Mouse (Mus musculus): Measurements from ENCODE around the gene Atp6v0c. TPM values are rescaled to one million over a fixed set of nuclear protein-coding genes. Genes with fewer than 3 reads are reported as not detected.
A peak's percentile ranks its signal among the peaks of the same experiment; 100 is the strongest.

Atp6v0c gene
- polyA plus RNA-seq, 1 experiment from 2014 or later: 572 TPM

- Histone ChIP-seq H3K9ac (no peak overlapping the region), H3K4me2 (replicated peaks) (no peak overlapping the region), H3K27ac (no peak overlapping the region), H3K27me3 (replicated peaks) (no peaks in the 10 kb centered on the region), H3K4me3 (replicated peaks) (no peak overlapping the region), H3K36me3 (no peaks in the 10 kb centered on the region), H3K4me1 (replicated peaks) (no peaks in the 10 kb centered on the region), H3K9me3 (no peaks in the 10 kb centered on the region)
- ATAC-seq: no peak
- WGBS: 81% methylated on average over 5 of the region's 5 CpGs
These were observed 24.3 kb upstream of the Atp6v0c start for GRCm38 (mm10) chr17:24193769-24194168.

DNA sequence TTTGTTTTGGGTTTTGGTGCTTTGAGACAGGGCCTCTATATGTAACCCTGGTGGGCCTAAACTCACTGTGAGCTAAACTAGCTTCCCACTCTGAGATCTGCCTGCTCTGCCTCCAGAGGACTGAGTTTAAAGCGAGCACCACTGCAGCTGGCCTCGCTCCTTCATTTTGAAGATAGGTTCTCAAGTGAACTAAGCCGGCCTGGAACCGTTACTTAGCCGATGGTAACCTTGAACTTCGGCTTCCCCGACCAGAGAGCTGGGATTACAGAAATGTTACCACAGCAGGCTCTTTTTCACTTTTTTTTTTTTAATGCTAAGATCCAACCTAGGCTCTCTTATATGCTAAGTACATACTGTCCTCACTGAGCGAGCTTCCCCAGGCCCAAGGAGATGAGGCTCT is 23.8 kb upstream of the Atp6v0c start:
- ATAC-seq: no peak
- Histone ChIP-seq H3K27me3 (replicated peaks) (no peaks in the 10 kb centered on the region), H3K27ac (no peak overlapping the region), H3K4me2 (replicated peaks) (no peak overlapping the region), H3K4me3 (replicated peaks) (no peak overlapping the region), H3K36me3 (no peaks in the 10 kb centered on the region), H3K4me1 (replicated peaks) (no peaks in the 10 kb centered on the region), H3K9me3 (no peaks in the 10 kb centered on the region), H3K9ac (no peak overlapping the region)
- WGBS: 82% methylated on average over 8 of the region's 8 CpGs

- Histone ChIP-seq H3K27ac (no peak overlapping the region), H3K4me2 (replicated peaks) (no peak overlapping the region), H3K27me3 (replicated peaks) (no peaks in the 10 kb centered on the region), H3K4me1 (replicated peaks) (no peaks in the 10 kb centered on the region), H3K36me3 (0 out of 2 replicates have a peak, but pooled peaks cover 2% of the 10 kb centered on the region), H3K9me3 (no peaks in the 10 kb centered on the region), H3K9ac (no peak overlapping the region), H3K4me3 (replicated peaks) (no peak overlapping the region)
- ATAC-seq: no peak
- 77% methylated on average over 8 of the region's 8 CpGs for WGBS
These were observed 23.3 kb upstream of the Atp6v0c start for GRCm38 (mm10) chr17:24192848-24193247.

DNA sequence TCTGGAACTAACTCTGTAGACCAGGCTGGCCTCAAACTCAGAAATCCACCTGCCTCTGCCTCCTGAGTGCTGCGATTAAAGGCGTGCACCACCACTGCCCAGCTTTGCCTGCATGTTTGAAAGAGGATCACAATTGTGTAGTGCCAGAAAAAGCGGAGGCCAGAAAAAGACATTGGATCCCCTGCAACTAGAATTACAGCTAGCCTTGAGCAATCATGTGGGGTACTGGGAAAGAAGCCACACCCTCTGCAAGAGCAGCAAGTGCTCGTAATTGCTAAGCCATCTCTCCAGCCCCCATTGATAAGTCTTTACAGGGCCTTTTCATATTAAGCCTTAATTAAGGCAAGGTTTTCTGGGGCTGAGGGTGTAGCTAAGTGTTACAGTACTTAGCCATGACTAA is 22.0 kb upstream of the Atp6v0c start:
- WGBS: 71% methylated on average over 4 of the region's 4 CpGs
- no peak overlapping the region for H3K4me3 ChIP-seq (replicated peaks)
- no peaks in the 10 kb centered on the region for H3K27me3 ChIP-seq (replicated peaks)
- H3K4me2 ChIP-seq (replicated peaks): no peak overlapping the region
- H3K4me1 ChIP-seq (replicated peaks): no peaks in the 10 kb centered on the region
- H3K9me3 ChIP-seq: no peaks in the 10 kb centered on the region
- H3K27ac ChIP-seq: no peak overlapping the region
- 0 out of 2 replicates have a peak, but pooled peaks cover 2% of the 10 kb centered on the region for H3K36me3 ChIP-seq
- ATAC-seq: no peak
- H3K9ac ChIP-seq: no peak overlapping the region

- H3K27me3 ChIP-seq (replicated peaks): no peaks in the 10 kb centered on the region
- 0 out of 2 replicates have a peak, but pooled peaks cover 2% of the 10 kb centered on the region for H3K36me3 ChIP-seq
- no peaks in the 10 kb centered on the region for H3K9me3 ChIP-seq
- 82% methylated on average over 2 of the region's 2 CpGs for WGBS
- no peak overlapping the region for H3K4me2 ChIP-seq (replicated peaks)
- no peak overlapping the region for H3K9ac ChIP-seq
- H3K4me3 ChIP-seq (replicated peaks): no peak overlapping the region
- no peak overlapping the region for H3K27ac ChIP-seq
- H3K4me1 ChIP-seq (replicated peaks): no peaks in the 10 kb centered on the region
- no peak for ATAC-seq
These were observed 21.4 kb upstream of the Atp6v0c start for GRCm38 (mm10) chr17:24190934-24191333.

DNA sequence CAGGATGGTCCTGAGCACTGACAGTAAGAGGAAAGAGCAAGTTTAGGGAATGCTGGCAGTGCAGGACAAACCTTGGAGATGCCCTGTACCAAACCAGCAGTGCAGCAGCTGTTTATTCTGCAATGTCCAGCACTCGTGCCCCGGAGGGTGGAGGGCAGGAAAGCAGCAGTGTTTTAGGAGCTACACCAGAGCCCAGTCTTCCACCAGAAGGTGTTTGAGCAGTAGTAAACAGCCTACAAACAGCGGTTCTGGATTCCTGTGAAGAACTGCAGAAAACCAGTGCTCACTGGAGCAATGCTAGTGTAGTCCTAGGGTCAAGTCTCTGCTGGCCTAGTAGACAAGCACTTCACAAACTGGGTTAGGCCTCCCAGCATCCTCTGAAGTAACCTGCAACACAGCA is 4.8 kb upstream of the Atp6v0c start:
- no peak overlapping the region for H3K27ac ChIP-seq
- H3K9ac ChIP-seq: no peak overlapping the region
- ATAC-seq: no peak
- H3K36me3 ChIP-seq: no peaks in the 10 kb centered on the region
- H3K4me1 ChIP-seq (replicated peaks): no peaks in the 10 kb centered on the region; the same call in 1 of the 2 replicates
- H3K4me3 ChIP-seq (replicated peaks): no peak overlapping the region
- no peak overlapping the region for H3K4me2 ChIP-seq (replicated peaks)
- no peaks in the 10 kb centered on the region for H3K27me3 ChIP-seq (replicated peaks)
- 78% methylated on average over 3 of the region's 3 CpGs for WGBS
- no peaks in the 10 kb centered on the region for H3K9me3 ChIP-seq

DNA sequence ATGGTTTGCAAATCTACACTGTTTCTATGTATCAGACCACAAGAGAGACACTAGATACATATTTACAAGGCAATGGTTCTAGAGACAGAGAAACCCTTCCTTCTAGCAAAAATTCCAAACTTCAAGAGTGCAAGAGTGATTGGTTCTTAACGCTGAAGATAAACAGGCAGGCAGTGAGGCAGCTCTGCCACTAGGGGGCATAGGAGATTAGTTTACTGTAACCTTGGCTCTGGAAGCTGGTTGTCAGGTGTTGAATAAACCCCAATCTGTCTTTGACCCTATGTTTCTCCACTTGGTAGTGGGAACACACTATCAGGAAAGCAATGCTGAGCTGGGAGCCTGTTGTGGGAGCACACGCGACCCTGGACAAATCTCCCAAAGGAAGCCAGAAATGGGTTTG is 3.9 kb upstream of the Atp6v0c start:
- H3K36me3 ChIP-seq: no peaks in the 10 kb centered on the region
- H3K27ac ChIP-seq: no peak overlapping the region
- no peak overlapping the region for H3K9ac ChIP-seq
- H3K27me3 ChIP-seq (replicated peaks): no peaks in the 10 kb centered on the region
- no peaks in the 10 kb centered on the region; the same call in 1 of the 2 replicates for H3K4me1 ChIP-seq (replicated peaks)
- no peak for ATAC-seq
- 0% methylated on average over 3 of the region's 3 CpGs for WGBS
- H3K4me3 ChIP-seq (replicated peaks): no peak overlapping the region
- no peak overlapping the region for H3K4me2 ChIP-seq (replicated peaks)
- no peaks in the 10 kb centered on the region for H3K9me3 ChIP-seq

GRCm38 (mm10) chr17:24171738-24172137 is 2.2 kb upstream of the Atp6v0c start:
- ATAC-seq: no peak
- 85% methylated on average over 4 of the region's 4 CpGs for WGBS
- no peaks in the 10 kb centered on the region for H3K27me3 ChIP-seq (replicated peaks)
- no peak overlapping the region for H3K9ac ChIP-seq
- no peaks in the 10 kb centered on the region for H3K9me3 ChIP-seq
- peaks cover 11% of the 10 kb centered on the region for H3K4me1 ChIP-seq (replicated peaks)
- no peaks in the 10 kb centered on the region for H3K36me3 ChIP-seq
- no peak overlapping the region for H3K27ac ChIP-seq
- H3K4me3 ChIP-seq (replicated peaks): no peak overlapping the region
- H3K4me2 ChIP-seq (replicated peaks): no peak overlapping the region

- Histone ChIP-seq H3K27me3 (replicated peaks) (no peaks in the 10 kb centered on the region), H3K27ac (no peak overlapping the region)
- 81% methylated on average over 5 of the region's 5 CpGs for WGBS
These were observed 1.2 kb upstream of the Atp6v0c start for GRCm38 (mm10) chr17:24170729-24171128.

GRCm38 (mm10) chr17:24170125-24170524 is 623 bp upstream of the Atp6v0c start:
- ATAC-seq: no peak
- Histone ChIP-seq H3K9me3 (no peaks in the 10 kb centered on the region), H3K27ac (peak overlapping the region; percentile 97), H3K36me3 (peaks cover 6% of the 10 kb centered on the region; the same call in 1 of the 2 replicates), H3K4me2 (replicated peaks) (peak overlapping the region; percentile 87), H3K4me1 (replicated peaks) (peaks cover 13% of the 10 kb centered on the region), H3K27me3 (replicated peaks) (no peaks in the 10 kb centered on the region), H3K4me3 (replicated peaks) (peak overlapping the region; percentile 86), H3K9ac (peak overlapping the region; percentile 89)
- 53% methylated on average over 3 of the region's 3 CpGs for WGBS

More at GRCm38 (mm10) chr17:24170729-24171128, 1.2 kb upstream of the Atp6v0c start:
- no peak overlapping the region for H3K4me2 ChIP-seq (replicated peaks)
- no peak overlapping the region for H3K4me3 ChIP-seq (replicated peaks)
- no peak for ATAC-seq
- peaks cover 11% of the 10 kb centered on the region for H3K4me1 ChIP-seq (replicated peaks)
- H3K9ac ChIP-seq: no peak overlapping the region
- H3K9me3 ChIP-seq: no peaks in the 10 kb centered on the region
- 0 out of 2 replicates have a peak, but pooled peaks cover 2% of the 10 kb centered on the region for H3K36me3 ChIP-seq

DNA sequence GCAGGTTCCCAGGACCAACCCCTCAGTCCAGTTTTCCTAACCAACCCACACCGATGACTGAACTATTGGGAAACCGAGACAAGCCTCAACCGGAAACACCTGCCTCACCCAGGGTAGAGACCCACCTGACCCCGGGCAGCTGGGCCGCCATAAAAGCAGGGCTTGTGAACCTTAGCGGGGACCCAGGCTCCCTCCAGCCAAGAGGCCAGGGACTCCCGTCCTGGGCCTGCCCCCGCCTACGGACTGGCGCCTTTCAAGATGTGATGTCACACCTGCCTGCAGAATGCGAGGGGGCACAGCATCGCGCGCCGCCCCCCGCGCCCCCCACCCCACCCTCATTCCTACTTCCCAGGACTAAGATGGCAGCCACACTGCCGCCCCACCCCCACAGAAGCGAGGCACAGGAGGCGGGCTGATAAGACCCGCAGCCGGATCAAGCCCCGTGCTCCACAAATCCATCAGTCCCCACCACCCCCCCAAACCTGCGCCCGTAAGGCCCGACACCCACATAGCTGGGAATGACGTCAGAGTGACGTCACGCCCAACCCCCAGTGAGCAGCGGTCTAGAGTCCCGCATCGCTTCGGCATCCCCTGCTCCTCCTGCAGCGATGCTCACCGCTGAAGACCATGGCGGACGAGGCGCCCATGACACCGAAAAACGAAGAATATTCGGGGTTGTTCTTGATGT is 768 bp downstream of the Atp6v0c start:
- H3K4me1 ChIP-seq (replicated peaks): peaks cover 18% of the 10 kb centered on the region
- peak overlapping the region; percentile 89 for H3K9ac ChIP-seq
- under 1% methylated on average over 40 of the region's 41 CpGs for WGBS
- peak overlapping the region; percentile 87 for H3K4me2 ChIP-seq (replicated peaks)
- H3K36me3 ChIP-seq: peaks cover 7% of the 10 kb centered on the region; the same call in 1 of the 2 replicates
- H3K4me3 ChIP-seq (replicated peaks): peak overlapping the region; percentile 86
- H3K27ac ChIP-seq: peak overlapping the region; percentile 97
- no peaks in the 10 kb centered on the region for H3K27me3 ChIP-seq (replicated peaks)
- ATAC-seq: peak; percentile 55
- H3K9me3 ChIP-seq: no peaks in the 10 kb centered on the region

DNA sequence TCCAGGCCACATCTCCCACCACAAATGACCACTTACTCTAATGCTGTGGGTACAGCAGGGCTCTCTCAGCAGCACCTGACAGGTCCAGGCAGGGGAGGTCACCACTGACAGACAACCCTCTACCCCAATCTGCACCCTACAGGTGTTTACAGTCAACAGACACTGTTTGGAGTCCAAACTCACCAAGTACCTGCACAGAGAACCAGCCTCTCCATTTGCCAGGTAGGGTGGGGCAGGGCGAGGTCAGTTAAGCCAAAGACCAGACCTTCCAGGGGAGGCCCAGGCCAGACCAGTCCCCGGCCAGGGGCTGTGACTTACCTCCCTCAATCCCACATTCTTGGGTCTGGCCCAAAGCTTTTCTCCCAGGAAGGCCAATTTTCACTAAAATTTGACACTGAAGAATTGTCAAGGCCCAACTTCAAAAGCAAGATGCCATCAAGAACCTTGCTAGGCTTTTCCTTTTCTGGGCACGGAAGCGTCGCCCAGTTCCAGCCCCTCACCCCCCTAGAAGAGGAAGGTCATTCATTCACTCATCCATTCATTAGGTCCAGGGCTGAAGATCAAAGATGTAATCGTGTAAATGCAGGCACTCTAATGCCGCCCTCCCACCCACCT is 1.5 kb downstream of the Atp6v0c start:
- Histone ChIP-seq H3K27me3 (replicated peaks) (no peaks in the 10 kb centered on the region), H3K27ac (peak overlapping the region; percentile 97; the same call in 1 of the 2 replicates), H3K4me1 (replicated peaks) (peaks cover 18% of the 10 kb centered on the region), H3K36me3 (peaks cover 7% of the 10 kb centered on the region; the same call in 1 of the 2 replicates), H3K9me3 (no peaks in the 10 kb centered on the region), H3K4me2 (replicated peaks) (peak overlapping the region; percentile 87), H3K9ac (peak overlapping the region; percentile 89), H3K4me3 (replicated peaks) (peak overlapping the region; percentile 86)
- no peak for ATAC-seq
- WGBS: 48% methylated on average over 7 of the region's 7 CpGs

Measured in intestine, embryonic 15.5 days (tissue).